Mouse (Mus musculus) ES-Bruce4 (cell line): ENCODE data around the gene Pick1. TPM values are rescaled to one million over a fixed set of nuclear protein-coding genes. Genes with fewer than 3 reads are reported as not detected.

ENCODE experiments used
- H3K27ac ChIP-seq: 2 replicates; pipeline ENCODE4 v1.5.1; 2012; ENCODE audit warnings: low read length, inconsistent platforms; ENCODE audit not compliant: insufficient read depth
- H3K27me3 ChIP-seq: 2 replicates; pipeline ENCODE4 v1.6.1; 2012; ENCODE audit warnings: mild to moderate bottlenecking, low read length, inconsistent platforms; ENCODE audit not compliant: control insufficient read depth, poor library complexity, insufficient read depth, severe bottlenecking
- H3K36me3 ChIP-seq: 2 replicates; pipeline ENCODE4 v1.6.1; 2012; ENCODE audit warnings: inconsistent platforms, mild to moderate bottlenecking, low read length, moderate library complexity; ENCODE audit not compliant: control insufficient read depth, poor library complexity, insufficient read depth, severe bottlenecking
- H3K4me1 ChIP-seq: one replicate; pipeline ENCODE4 v1.8.1; 2011; ENCODE audit warnings: low read length; ENCODE audit not compliant: control insufficient read depth, insufficient read depth
- H3K4me3 ChIP-seq: 2 replicates; pipeline ENCODE4 v1.5.1; 2011; ENCODE audit warnings: low read depth, mild to moderate bottlenecking, low read length
- H3K9ac ChIP-seq: 2 replicates; pipeline ENCODE4 v1.6.1; 2012; ENCODE audit warnings: low read depth, mild to moderate bottlenecking, inconsistent platforms; ENCODE audit not compliant: poor library complexity, severe bottlenecking
- H3K9me3 ChIP-seq: replicated peaks from 2 replicates; pipeline ENCODE4 v1.6.1; 2012; ENCODE audit warnings: mild to moderate bottlenecking, low read length, inconsistent platforms; ENCODE audit not compliant: control insufficient read depth, poor library complexity, insufficient read depth, severe bottlenecking
- CTCF ChIP-seq: IDR thresholded peaks from one replicate; pipeline ENCODE4 v1.8.1; 2011; ENCODE audit warnings: low read depth, low read length
- EP300 ChIP-seq: IDR thresholded peaks from 2 replicates; pipeline ENCODE4 v1.6.1; 2011; ENCODE audit warnings: low read depth, low read length; ENCODE audit not compliant: insufficient read depth
- POLR2A ChIP-seq: IDR thresholded peaks from one replicate; pipeline ENCODE4 v1.8.1; 2011; ENCODE audit warnings: low read length; ENCODE audit not compliant: insufficient read depth
- polyA plus RNA-seq: library from polyadenylated mRNA; stranded (reverse); fragments of >200 nt; gene quantifications from 2 replicates; pipeline ENCODE4 v1.2.4, GENCODE M21; 2011; ENCODE audit warnings: low read depth; ENCODE audit not compliant: missing spikeins, insufficient read depth, insufficient read length

Pick1 gene
- polyA plus RNA-seq, 1 experiment, result 47.8 TPM

DNA sequence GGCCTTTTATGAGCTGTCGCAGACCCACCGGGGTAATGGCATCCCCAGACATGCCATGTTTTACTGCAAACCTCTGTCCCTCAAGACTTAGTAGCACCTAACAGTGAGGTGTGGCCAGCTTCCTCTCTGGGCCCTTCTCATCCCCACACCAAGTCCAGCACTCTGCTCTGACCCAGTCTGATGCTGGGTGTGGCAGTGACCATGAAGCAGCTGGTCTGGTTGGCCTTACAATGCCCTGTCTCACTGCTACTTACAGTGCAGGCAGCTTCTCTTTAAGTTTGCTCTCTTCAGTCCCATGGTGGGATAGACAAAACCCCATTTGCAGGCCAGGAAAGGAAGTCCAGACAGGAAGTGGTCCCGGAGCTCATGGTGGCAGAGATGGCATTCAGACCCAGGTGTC is 16.3 kb downstream of the Pick1 start:
- H3K36me3 ChIP-seq, result peaks cover 19% of the 10 kb centered on the region
- H3K4me3 ChIP-seq, result no peak overlapping the region
- H3K27me3 ChIP-seq, result no peaks in the 10 kb centered on the region
- H3K9ac ChIP-seq, result no peak overlapping the region
- no peak overlapping the region for H3K27ac ChIP-seq
- TF ChIP-seq CTCF, result no peak
- TF ChIP-seq EP300, result no peak
- no peak for TF ChIP-seq POLR2A
- no peaks in the 10 kb centered on the region for H3K9me3 ChIP-seq
- H3K4me1 ChIP-seq, result peaks cover 3% of the 10 kb centered on the region

DNA sequence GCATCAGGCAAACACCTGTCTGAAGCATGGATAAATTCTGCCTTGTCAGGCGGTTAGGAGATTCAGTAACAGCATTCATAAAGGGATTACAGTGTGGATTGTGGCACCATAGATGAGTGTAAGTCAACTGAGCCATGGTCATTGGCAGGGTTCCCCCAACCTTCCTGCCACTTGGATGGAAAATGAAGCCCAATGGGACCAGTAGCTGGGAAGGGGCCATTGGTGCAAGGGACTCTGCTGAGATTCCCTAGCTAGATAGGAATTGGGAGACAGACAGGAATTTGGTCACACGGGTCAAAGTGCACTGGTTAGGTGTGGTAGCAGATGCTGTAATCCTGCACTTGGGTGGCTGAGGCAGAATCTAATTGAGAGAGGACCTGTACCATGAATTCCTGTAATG is 21.3 kb downstream of the Pick1 start:
- no peaks in the 10 kb centered on the region for H3K27me3 ChIP-seq
- H3K27ac ChIP-seq, result no peak overlapping the region

DNA sequence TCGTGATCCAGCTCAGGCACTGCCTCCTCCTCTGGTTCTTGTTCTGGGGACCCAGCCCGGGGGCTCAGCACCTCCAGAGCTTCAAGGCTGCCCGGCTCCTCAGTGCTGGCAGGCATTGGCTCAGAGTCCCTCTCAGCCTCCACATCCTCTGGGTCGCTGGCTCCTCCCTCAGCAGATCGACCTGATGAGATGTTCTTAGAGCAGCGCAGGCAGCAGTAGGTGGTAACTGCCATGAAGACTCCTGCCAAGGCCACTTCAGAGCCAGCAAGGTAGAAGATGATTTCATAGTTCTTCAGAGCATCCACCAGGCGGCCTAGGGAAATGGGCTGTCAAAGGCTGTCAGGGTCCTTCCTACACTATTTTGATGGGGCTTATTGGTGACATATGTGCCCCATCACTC is 22.2 kb downstream of the Pick1 start:
- Histone ChIP-seq H3K27me3 (no peaks in the 10 kb centered on the region), H3K4me1 (peaks cover 2% of the 10 kb centered on the region), H3K36me3 (peaks cover 6% of the 10 kb centered on the region), H3K4me3 (no peak overlapping the region), H3K9ac (no peak overlapping the region), H3K27ac (no peak overlapping the region), H3K9me3 (no peaks in the 10 kb centered on the region)
- TF ChIP-seq POLR2A, result no peak
- TF ChIP-seq EP300, result no peak
- no peak for TF ChIP-seq CTCF

More for the DNA sequence above, 21.3 kb downstream of the Pick1 start:
- Histone ChIP-seq H3K9me3 (no peaks in the 10 kb centered on the region), H3K9ac (no peak overlapping the region), H3K4me3 (no peak overlapping the region), H3K36me3 (peaks cover 11% of the 10 kb centered on the region), H3K4me1 (peaks cover 2% of the 10 kb centered on the region)
- no peak for TF ChIP-seq POLR2A
- TF ChIP-seq EP300, result no peak
- no peak for TF ChIP-seq CTCF

DNA sequence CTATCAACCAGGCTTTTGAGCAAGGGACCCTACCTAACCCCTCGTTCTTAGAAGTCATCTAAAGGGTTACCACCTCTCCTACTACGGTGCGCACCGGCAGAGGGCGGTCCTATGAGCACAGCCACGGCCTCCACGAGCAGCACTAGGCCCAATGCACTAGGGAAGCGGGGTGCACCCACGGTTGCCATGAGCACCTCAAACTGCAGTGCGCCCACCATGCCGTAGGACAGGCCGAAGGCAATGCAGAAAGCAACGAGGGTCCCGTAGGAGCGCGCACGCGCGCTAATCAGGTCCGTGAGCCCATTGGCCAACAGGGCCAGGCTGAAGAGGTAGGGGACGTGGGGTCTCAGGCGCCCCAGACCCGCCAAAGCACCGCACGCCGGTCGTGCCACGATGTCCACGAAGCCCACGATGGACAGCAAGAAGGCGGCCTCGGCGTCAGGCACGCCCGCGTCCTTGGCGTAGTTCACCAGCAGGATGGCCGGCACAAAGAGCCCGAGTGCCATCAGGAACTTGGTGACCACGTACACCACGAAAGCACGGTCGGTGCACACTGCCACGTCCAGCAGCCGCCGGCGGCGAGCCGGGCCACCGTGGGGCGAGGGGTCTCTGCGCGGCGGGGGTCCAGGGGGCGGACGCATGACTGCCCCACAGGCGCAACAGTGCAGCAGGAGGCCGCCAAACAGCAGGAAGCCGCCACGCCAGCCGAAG is 23.0 kb downstream of the Pick1 start:
- H3K9me3 ChIP-seq, result no peaks in the 10 kb centered on the region
- peak; percentile 24 for TF ChIP-seq CTCF
- no peak for TF ChIP-seq EP300
- TF ChIP-seq POLR2A, result no peak
- 0 out of 2 replicates have a peak, but pooled peaks cover 2% of the 10 kb centered on the region for H3K36me3 ChIP-seq
- H3K4me1 ChIP-seq, result peaks cover 2% of the 10 kb centered on the region
- H3K27ac ChIP-seq, result no peak overlapping the region
- peak overlapping the region; percentile 31 for H3K9ac ChIP-seq
- no peaks in the 10 kb centered on the region for H3K27me3 ChIP-seq
- peak overlapping the region; percentile 43 for H3K4me3 ChIP-seq

DNA sequence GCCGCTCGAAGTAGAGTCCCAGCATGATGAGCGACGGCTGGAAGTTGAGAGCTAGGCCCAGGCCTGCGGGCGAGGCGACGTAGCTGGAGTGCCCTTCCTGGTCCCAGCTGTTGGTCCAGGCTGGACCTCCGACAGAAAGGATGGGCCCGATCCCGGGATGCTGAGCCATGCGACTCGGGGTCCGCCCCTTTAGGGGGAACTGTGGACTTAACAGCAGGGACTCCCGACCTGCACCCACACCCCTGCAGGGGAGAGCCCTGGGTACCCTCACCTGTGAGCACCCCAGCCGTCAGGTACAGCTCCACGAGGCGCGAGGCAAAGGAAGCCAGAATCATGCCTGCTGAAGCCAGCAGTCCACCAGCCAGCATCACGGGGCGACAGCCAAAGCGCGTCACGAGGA is 23.6 kb downstream of the Pick1 start:
- Histone ChIP-seq H3K27ac (no peak overlapping the region), H3K36me3 (0 out of 2 replicates have a peak, but pooled peaks cover 2% of the 10 kb centered on the region), H3K27me3 (no peaks in the 10 kb centered on the region)

DNA sequence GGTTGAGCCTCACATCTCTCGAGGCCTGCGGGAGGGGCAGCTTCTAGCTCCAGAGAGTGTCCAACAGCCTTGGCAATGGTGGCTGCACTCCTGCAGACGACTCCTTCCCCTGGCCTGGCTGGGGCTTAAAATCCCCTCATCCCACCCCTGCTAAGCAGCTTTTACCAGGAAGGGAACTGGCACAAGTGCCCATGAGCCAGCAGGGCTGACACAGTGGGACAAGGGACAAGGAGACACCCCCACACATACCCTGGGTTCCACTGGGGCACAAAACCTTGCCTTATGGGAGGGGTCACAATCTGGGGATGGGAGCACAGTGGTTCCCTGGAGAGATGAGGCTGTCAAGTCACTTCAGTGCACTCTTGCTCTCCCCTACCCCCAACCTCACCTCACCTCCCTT is 25.7 kb downstream of the Pick1 start, which contains the start of gene Slc16a8:
Gene Slc16a8, minus strand, starts transcription at position 101 of the 400 bp plus-strand sequence.
- TF ChIP-seq EP300 (no peak), CTCF (no peak), POLR2A (no peak)
- H3K4me1 ChIP-seq, result peaks cover 4% of the 10 kb centered on the region
- H3K27ac ChIP-seq, result no peak within 1 kb of the TSS
- no peak within 1 kb of the TSS for H3K9ac ChIP-seq
- H3K4me3 ChIP-seq, result no peak within 1 kb of the TSS
- no peaks in the 10 kb centered on the region for H3K36me3 ChIP-seq
- no peaks in the 10 kb centered on the region for H3K27me3 ChIP-seq
- H3K9me3 ChIP-seq, result no peaks in the 10 kb centered on the region

More for the DNA sequence above, 23.6 kb downstream of the Pick1 start:
- Histone ChIP-seq H3K9me3 (no peaks in the 10 kb centered on the region), H3K4me1 (peaks cover 2% of the 10 kb centered on the region), H3K9ac (peak overlapping the region; percentile 31), H3K4me3 (peak overlapping the region; percentile 43)
- TF ChIP-seq POLR2A (no peak), CTCF (no peak), EP300 (no peak)
